Mouse (Mus musculus) left cerebral cortex, postnatal 4 days (tissue): ENCODE measurements around the gene Tgif2lx1. TPM values are rescaled to one million over a fixed set of nuclear protein-coding genes. Genes with fewer than 3 reads are reported as not detected.
"Not testable (repeated sequence)": the region's sequence is repeated elsewhere in the genome, so short reads cannot be mapped to it uniquely, and the experiment has no call there.

Experiments used
- DNase-seq: peaks from one replicate; pipeline ENCODE4 v3.0.0-alpha.2; 2022
- intact Hi-C: fragments of 180-260 bp; cut with DNase I; formaldehyde crosslinking; loops from one replicate; pipeline ENCODE4 v1.15.1; 2025
- total RNA-seq, 2 experiments: library from RNA; stranded (reverse); gene quantifications; 2 replicates each; pipeline ENCODE4 v1.2.3; 2021

Gene Tgif2lx1
- total RNA-seq: not detected

DNA sequence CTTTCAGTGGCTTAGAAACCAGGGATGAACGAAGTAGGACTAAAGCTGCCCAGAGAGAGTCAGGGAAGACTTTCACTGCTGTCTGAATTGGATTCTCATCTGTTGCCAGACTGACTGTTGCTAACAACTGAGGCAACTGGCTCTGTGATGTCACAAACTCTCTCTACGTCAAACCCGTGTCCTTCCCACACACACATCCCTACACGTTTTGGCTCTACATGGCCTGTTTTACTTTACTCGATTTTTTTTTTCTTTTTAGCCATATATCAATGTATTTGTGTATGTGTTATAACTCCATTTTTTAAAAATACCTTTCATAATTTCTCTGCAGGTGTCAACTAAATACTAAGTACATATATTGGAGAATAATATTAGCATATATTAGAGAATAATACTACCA, at the start of gene Tgif2lx1:
Gene Tgif2lx1 (minus strand): TSS at position 101 of the 400 bp plus-strand sequence.
- DNase-seq, intact Hi-C loops: not testable (repeated sequence)

Other genes starting within 250 kb of the Tgif2lx1 start
- not detected for gene Tgif2lx2, start 53.5 kb downstream of the Tgif2lx1 start, total RNA-seq